Mouse (Mus musculus): Measurements from ENCODE around the gene Slfn2.
"Not testable (repeated sequence)": the region's sequence is repeated elsewhere in the genome, so short reads cannot be mapped to it uniquely, and the experiment has no call there.

Slfn2 gene

DNA sequence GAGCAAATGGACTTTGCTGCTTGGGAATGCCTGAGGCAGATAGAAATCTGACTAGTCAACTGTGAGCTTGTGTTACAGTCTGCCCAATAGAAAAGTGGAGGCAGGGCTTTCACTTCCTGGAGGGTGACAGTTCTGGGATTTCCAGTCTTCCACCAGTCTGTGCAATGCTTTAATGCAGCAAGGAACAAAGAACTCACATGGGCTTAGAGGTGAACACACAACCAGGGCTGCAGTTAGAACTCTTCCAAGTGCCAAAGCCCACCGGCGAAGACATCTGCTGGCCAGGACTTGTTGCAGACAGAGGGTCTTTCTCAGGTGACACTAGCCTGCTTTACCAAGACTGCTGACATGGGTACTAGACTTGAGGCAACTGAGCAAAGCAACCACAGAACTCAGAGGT lies at the start of gene Slfn2:
Gene Slfn2 (plus strand): TSS at position 167 of the 400 bp plus-strand sequence.
- no peak for DNase-seq (ENCODE audit: low spot score in 2 of 2)

DNA sequence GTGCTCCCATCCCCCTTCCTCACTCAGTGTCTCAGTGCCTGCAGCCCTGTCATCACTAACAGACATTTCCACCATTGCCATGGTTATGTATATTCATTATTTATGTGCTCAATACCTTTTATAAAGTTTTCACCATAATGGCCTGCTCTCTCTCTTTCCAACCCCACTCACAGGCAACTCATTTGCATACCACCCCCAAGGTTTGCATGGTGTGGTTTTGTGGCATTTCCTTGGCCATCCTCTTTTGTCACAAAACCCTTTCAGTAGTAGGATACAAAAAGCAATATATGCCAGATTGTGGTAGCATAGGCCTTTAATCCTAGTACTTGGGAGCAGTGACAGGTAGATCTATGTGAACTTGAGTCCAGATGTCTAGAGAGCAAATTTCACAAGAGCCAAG lies 48.8 kb upstream of the Slfn2 start:
- DNase-seq (ENCODE audit: low spot score in 2 of 2) = no peak

DNA sequence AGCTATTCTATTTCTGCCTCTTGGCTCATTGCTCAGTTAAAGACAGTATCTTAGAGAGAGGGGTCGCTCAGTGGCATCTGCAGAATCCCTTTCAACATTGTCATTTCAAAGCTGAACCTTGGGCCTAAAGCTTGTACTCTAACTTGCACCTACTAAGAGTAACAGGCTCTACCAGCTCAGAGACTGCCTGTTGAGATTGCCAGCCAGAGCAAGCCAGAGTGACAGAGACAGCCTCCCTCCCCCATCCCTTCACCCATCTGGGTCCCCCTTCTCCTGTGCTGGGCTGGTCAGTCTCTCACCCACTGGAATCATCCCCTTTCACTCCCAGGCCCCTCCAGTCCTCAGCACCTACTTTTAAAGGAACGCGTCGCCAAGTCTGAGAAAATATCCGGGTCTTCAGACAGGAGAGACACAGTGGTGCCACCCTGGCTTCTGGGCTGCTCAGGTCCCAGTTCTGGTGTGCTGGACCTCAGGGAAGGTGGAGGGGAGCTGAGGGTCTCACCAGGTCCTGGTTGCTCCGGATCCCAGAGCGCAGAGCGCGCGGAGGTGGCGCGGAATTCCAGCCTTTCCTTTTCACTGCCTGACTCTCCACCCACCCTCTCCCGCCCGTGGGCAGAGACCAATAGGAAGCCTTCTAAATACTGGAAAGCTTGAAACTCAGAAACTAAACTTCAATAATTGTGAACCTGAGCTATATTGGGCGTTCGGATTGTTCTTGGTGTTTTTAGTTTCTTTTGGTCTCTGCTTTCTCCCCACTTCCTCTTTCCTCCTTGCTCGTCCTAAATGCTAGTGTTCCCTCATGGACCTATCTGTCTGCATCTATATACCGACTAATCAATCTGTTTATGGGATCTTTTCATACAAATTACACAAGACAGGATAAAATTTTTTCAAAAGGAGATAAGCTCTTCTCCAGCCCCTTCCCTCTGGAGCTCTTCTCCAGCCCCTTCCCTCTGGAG lies 45.1 kb upstream of the Slfn2 start:
- DNase-seq (ENCODE audit: low spot score in 2 of 2) = not testable (repeated sequence)

DNA sequence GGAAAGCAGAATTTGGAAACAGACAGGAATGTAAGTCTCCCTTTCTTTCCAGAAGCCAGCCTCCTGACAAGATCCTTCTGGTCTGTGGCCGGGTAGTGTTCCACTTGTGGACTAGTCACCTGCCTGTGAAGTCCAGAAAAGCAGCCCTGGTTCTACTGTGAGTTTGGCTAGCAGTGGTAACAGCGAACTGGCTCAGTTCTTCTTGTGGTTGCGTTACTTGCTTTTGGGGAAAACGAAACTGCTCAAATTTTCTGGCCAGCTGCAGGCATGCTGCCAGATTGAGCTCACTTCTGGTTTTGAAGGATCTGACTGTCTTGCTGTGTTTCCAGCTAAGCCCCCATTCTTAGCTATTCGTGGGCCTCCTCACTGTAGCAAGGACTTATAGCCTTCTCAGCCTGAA lies 44.3 kb upstream of the Slfn2 start, which contains the start of gene Slfn8:
Gene Slfn8 (minus strand): TSS at position 190 of the 400 bp plus-strand sequence.
- DNase-seq (ENCODE audit: low spot score in 2 of 2) = peak in 1 of 2 experiments; percentile 20

DNA sequence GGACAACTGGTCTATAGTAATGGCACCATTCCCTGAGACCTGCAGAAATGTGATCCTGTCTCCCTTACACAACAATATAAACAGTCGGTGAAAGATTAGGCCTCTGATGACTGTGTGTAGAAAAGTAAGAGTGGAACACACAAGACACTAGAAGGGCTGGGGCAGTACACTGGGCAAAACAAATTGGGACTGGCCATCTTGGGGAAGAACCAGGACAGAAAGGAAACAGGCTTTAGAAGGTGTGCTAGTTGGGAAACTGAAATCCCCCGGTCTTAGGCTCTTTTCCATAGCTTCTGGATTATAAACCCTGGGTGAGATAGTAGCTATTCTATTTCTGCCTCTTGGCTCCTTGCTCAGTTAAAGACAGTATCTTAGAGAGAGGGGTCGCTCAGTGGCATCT lies 26.2 kb upstream of the Slfn2 start:
- not testable (repeated sequence) for DNase-seq (ENCODE audit: low spot score in 2 of 2)

DNA sequence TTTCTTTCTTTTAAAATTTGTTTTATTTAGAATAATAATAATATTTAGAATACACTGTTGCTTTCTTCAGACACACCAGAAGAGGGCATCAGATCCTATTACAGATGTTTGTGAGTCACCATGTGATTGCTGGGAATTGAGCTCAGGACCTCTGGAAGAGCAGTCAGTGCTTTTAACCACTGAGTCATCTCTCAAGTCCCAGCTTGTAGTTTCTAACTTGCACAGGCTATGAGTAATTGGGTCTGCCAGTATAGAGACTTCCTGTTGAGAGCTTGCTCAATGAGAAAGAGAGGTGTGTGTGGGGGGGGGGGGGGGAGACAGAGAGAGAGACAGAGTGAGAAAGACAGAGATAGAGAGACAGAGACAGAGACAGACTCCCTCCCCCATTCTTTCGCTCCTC lies 25.8 kb upstream of the Slfn2 start:
- no peak for DNase-seq (ENCODE audit: low spot score in 2 of 2)

DNA sequence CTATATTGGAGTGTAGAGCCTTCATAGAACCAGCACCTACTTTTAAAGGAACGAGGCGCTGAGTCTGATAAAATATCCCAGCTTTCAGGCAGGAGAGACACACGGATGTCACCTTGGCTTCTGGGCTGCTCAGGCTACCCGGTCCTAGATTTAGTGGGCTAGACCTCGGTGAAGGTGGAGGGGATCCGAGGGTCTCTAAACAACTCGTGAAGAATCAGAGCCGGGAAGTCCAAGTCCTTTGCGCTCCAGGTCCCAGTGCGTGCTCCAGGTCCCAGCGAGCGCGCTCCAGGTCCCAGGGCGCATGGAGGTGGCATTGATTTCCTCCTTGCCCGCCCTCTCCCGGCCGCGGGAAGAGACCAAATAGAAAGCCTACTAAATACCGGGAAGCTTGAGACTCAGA lies 25.1 kb upstream of the Slfn2 start:
- no peak for DNase-seq (ENCODE audit: low spot score in 2 of 2)

DNA sequence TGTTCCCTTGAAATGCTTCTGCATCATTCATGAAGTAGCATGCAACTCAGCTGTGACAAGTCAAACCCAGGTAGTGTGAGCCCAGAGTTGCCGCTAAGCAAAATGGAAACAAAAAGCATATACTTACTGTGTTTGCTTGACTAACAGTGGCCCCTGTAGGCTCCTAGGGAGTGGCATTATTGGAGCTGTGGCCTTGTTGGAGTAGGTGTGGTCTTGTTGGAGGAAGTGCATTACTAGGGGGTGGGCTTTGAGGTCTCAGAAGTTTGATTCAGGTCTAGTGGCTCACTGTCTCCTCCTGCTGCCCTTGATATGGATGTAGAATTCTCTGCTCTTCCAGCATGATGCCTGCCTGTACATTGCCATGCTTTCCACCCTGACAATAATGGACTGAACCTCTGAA lies 24.6 kb upstream of the Slfn2 start:
- DNase-seq (ENCODE audit: low spot score in 2 of 2) = no peak

DNA sequence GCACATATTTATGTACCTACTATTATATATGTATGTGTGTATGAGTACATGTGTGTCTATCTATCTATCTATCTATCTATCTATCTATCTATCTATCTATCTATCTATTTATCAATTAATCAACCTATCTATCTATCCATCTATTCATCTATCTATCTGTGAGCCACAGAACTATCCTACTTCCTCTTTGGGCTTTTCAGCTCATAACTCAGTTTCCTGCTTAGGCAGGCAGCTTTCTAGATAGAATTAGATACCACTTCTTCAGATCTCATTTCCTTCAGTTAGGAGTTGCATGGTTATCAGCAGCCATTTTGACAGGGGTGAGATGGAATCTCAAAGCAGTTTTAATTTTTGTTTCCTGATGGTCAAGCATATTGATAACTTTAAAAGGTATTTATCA lies 23.9 kb upstream of the Slfn2 start:
- DNase-seq (ENCODE audit: low spot score in 2 of 2) = no peak

DNA sequence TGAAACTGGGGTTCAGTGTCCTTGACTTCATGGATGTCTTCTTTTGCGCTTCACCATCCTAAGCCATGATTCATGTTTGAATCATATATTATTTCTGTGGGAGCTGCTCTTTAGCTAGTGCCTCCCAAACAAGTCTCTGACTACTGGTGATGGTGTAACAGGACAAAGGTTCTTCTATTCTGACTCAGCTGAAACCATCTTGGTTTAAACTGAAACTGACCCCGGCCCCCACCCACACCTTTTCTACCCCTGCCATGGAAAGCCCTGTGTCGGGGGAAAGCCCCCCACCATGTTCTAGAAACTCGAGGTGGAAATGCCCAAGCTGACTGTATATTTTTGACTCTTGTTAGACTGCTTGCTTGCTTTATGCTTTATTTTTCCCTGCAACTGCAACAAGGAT lies 21.0 kb upstream of the Slfn2 start:
- no peak for DNase-seq (ENCODE audit: low spot score in 2 of 2)

DNA sequence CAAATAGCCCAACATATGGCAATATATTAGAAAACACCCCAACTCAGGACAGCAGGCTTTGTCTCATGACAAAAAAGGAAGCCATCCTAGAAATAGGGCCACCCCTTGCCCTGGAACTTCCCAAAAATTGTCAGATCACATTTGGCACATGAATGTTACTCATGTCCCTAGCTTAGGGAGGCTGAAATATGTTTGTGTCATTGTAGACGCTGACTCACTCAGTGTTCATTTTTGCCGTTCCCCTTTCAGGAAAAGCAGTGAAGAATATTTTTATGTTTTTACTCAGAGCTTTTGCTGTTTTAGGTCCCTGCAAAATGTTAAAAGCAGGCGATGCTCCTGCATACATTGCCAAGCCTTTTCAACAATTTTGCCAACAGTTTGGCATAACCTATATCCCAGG lies 19.3 kb upstream of the Slfn2 start:
- DNase-seq (ENCODE audit: low spot score in 2 of 2) = no peak

DNA sequence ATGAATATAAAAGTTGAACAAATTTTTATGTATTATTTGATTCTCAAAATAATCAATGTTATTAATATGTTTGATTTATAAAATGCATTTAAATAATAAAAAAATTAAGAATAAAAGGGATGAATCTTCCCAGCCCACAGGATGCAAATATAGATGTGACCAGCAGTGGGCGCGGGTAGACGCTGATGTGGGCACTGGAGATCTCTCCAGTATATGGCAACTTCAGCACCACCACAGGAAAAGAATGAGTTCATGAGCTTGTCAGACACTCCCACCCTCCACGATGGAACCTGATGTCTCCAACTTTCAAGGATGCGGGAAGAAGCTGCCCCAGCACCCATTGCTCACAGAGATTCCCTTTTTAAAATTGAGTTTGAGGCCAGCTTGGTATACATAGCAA lies 7.0 kb upstream of the Slfn2 start:
- no peak for DNase-seq (ENCODE audit: low spot score in 2 of 2)

DNA sequence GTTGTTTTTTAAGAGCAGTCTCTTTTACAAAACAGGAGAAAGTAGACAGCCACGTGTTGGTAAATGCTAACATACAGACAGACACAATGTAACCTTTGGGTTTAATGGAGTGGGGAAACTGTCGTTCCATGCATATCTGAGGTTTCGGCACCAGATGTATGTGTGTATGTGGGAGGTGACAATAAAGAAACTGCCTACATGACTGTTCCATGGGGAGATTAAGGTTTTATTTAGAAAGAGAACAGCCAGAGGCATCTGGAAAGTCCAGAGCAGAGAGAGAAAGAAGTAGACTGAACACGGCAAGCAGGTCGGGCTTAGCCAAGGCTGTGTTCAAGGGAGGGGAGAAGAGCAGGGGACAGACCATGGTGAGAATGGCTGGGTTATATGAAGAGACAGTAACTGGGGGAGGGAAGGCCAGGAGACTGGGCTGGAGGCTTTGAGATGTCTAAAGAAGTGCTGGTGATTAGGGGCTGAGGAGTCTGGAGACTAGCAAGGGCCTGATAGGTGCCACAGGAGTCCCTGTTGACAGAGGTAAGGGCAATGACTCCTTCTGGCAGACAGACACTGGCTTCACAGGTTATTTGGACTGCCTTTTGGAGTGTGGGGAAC lies 4.4 kb upstream of the Slfn2 start:
- DNase-seq (ENCODE audit: low spot score in 2 of 2) = no peak

DNA sequence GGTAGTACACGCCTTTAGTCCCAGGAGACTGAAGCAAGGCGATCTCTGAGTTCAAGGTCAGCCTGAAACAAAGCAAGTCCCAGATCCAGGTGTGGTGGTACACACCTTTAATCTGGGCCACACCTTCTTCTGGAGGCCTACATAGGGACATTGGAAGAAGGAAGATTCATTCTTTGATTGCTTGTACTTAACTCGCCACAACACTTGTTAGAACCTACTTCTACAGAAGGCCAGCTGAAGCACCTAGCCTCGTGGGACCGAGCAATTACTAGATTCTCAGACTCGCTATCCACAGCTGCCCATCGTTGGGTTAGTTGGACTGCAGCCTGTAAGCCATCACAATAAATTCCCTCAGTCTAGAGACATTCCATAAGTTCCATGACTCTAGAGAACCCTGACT lies 3.1 kb upstream of the Slfn2 start:
- no peak for DNase-seq (ENCODE audit: low spot score in 2 of 2)

DNA sequence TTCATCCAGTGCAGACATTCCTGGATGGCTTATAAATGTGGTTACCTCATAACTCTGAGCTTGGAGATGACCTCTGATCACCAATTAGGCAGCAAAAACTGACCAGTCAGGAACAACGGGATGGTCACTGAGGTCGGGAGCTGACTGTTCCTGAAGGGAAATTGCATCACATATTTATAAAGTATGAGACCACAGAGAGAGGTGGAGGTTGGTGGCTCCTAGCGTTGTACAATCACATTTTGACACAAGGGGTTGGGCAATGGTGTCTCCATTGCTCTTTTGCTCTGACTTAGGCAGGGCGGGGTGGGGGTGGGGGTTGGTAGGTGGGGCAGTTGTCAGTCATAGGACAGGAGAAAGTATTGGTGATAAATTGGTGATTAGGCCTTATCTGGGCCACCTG lies 1.8 kb upstream of the Slfn2 start:
- no peak for DNase-seq (ENCODE audit: low spot score in 2 of 2)

DNA sequence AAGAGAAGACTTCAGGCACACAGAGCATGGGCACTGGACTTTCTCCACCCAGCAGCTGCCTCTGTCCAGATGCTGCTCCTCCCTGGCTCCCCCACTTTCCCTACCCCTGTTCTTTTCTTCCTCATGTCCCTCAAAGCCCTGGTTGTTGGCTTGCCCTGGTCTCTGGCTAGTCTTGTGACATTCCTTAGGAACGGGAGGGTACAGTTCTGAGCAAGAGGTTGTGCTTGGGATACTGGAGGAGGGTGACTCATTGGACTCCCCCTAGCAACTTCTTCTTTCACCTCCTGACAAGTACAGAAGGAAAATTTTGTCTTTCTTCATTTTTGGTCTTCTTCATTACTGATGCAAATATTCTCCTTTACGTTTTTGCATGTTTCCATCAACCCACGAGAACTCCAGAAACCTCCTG lies 967 bp upstream of the Slfn2 start:
- no peak for DNase-seq (ENCODE audit: low spot score in 2 of 2)

DNA sequence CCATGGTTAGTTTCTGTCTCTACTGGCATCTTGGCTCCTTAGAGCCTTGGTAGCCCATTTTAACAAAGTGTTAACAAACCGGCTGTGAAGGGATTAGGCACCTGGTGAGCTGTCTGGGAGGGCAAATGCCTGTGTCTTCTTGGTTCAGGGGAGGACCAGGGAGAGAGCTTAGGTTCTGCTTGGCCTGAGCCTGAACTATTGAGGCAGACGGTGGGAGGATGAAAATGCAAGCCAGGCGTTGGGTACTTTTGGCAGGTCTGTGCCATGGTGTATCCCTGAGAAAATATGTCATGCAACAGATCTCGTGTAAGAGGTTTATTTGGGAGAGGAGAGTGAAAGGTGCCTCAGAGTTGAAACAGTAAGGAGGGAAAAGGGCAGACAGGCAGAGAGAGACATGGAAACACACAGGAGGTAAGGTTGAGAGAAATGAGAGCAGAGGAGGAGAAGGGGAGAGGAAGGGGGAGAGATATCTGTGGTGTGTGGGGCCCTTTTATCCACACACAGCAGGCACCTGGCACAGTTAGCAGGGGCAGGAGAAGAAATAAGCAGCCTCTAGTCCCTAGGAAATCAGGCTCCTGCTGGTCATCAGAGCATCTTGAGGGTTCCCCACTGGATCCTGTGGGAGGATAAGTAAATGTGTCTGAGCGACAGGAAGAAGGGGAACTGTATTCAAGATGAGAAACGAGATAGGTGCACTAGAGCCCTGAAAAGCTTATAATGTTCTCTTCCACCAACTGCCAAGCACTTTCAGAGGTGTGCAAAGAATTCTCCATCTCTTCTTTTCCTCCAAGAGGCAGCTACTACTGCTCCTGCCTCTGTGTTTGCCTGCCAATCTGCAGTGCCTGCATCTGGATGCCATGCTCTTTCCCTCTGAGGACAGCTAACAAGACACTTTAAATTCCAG lies 781 bp downstream of the Slfn2 start:
- DNase-seq (ENCODE audit: low spot score in 2 of 2) = no peak

DNA sequence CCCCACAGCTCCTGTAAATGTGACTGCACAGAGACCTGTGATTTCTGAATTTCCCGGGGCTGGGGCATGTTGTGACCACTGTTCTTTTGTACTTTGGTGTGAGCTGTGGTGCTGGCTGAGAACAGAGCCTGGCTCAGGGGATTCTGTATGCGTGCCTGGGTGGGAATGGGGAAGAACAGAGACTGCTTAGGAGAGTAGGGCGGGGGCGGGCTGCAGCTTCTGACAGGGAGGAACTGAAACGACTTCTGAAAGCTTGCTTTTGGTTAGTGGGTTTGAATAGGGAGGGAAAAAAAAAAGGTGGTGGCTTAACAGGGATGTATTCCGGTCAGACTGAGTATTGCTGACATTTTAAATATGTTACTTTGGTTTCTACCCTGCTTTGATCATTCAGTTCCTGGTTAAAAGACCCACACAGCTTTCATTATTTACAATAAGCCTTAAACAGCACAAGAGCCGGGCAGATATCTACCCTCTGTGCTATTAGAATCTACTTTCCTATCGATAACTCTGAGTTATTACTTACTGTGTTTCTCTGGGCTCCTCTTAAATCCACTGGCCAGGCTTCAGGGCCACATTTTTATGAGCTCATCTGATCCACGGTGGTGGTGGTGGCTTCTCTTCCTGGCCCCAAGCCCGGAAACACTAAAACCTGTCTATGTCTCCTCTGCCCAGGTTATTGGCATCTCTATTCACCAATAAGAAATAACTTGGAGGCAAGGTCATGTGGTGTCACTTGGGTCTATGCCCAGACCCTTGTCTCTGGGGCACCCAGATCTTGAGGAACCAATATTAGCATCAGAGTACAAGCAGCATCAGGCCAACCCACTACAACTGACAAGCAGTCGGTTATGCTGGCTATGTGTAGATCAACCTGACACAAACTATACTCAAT lies 2.0 kb downstream of the Slfn2 start:
- DNase-seq (ENCODE audit: low spot score in 2 of 2) = no peak

DNA sequence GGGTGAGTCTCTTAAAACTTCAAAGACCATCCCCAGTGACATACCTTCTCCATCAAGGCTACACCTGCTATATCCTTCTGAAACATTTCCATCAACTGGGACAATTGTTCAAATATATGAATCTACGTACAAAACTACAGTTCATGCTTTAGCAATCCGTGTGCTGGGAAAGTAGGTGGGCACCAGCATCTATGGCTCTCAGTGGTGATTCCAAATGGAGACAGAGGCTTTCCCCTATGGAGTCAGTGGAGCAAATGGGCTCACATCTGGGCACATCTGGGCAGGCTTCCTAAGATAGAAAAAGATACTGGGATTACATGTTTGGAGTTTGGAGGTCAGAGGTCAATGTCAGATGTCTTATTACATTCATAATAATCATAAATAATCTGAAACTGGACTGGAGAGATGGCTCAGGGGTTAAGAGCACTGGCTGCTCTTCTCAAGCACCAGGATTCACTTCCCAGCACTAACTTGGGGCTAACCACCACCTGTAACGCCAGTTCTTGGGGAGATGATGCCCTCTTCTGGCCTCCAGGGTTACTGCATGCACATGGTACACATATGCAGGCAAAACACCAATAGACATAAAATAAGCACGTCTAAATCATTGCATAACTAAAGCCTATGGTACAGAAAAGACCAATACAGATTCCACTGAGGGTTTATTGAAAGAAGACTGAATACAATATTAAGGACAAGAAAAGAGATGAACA lies 3.2 kb downstream of the Slfn2 start:
- DNase-seq (ENCODE audit: low spot score in 2 of 2) = no peak

DNA sequence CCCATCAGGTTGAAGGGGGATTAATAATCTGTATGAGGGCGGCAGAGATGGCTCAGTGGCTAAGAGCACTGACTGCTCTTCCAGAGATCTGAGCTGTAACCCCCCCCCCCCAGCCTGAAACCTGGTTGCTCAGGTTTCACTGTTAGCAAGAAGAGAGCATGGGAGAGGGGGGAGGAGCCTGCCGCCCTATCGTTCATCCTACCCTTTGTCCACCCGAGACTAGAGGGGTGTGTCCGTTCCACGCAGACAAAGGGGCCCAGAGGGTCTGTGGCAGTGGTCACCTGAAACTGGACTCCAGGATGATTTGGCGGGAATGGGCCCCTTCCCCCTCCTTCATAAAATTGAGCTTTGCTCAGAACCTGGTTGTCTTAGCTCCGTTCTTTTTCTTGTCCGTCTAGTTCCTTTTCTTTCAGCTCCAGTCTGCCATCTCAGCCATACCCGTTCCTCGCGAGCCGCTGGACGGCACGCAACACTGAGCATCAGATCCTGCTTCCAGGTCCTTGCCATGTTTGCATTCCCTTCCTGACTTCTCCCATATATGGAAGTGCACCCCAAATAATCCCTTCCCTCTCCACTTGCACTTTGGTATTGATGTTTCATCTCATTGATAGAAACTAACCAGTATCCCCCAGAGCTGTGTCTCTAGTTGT lies 5.5 kb downstream of the Slfn2 start:
- no peak for DNase-seq (ENCODE audit: low spot score in 2 of 2)
